Mouse (Mus musculus) B cell, adult 2 months (primary cell): ENCODE measurements around the gene Hs3st4.

ENCODE experiments used
- DNase-seq, 2 experiments: peaks; one replicate each; pipeline ENCODE4 v3.0.0; 2022

Gene Hs3st4

DNA sequence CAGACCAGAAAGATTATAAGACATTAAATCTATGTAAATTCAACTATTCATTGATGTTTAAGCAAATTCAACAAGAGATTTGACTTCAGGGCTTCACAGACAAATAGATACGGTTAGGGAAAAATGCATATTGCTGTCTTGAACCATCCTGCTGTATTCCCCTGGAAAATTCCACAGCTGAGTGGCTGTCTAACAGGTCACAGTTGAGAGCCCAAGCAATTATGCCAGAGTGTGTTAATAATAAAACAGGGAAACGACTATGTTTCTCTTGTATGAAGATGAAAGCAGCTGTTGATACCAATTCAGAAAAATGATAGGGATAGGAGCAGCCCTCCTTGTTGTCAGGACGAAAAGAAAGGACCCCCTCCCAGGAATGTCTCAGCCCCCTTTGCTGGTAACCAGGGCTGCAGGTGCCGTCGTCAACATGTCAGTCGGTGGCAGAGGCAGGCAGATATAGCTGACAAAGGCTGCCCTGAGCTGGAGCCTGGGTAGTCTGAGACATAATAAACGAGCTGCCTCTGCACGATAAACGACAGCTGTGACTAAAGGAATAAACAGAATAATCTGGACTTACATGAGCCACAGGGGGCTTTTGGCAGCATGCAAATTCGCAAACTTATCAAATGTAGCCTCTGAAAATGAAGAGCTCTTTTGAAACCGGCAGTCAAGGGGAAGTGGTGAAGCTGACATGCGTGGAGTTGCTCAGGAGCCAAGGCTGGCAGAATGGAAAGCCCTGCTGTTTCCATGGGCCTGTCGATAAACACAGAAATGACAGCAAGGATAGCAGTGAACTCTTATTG, 364.7 kb downstream of the Hs3st4 start:
- no peak for DNase-seq

GRCm38 (mm10) chr7:124354035-124354434, 371.4 kb downstream of the Hs3st4 start:
- no peak for DNase-seq

- DNase-seq = no peak
Measured at GRCm38 (mm10) chr7:124358068-124358467, 375.4 kb downstream of the Hs3st4 start.

GRCm38 (mm10) chr7:124359836-124360235, 377.2 kb downstream of the Hs3st4 start:
- no peak for DNase-seq

DNA sequence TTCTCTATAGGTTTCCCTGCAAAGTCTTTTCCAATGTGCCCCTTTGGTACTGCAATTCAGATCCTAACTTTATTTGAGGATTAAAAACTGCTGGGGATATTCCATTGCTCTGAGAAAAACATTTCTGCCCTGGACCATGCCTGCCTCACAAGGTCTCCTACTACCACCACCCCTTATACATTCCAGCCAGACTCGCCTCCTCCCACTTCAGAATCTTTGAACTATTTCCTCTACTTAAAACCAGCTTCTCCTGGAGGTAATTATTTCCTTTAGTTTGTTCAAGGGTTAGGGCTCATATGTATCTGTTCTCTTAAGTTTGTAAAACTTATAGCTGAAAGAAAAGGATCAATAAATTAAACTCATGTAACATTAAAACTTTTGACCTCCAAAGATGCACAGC, 389.6 kb downstream of the Hs3st4 start:
- DNase-seq = no peak

GRCm38 (mm10) chr7:124372697-124373096, 390.0 kb downstream of the Hs3st4 start:
- DNase-seq = no peak

DNA sequence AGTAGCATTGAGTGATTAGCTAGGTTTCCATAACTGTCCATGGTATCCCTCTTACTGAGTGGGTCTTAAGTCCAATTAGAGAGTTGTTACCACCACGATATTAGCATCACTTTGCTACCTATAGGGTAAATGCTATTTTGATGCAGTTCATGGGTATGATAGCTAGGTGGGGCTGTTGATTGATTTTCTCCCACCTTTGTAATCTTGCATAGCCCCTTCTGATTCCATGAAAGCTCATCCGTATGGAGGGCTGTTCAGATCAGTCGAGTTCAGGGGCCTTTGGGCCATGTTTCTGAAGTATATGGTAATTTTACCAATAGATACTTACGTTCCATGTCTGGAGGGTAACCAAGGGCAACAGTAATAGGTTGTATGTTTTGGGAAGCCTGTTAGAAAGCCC, 400.8 kb downstream of the Hs3st4 start:
- DNase-seq = no peak

GRCm38 (mm10) chr7:124399184-124399583, 416.5 kb downstream of the Hs3st4 start:
- no peak for DNase-seq

DNA sequence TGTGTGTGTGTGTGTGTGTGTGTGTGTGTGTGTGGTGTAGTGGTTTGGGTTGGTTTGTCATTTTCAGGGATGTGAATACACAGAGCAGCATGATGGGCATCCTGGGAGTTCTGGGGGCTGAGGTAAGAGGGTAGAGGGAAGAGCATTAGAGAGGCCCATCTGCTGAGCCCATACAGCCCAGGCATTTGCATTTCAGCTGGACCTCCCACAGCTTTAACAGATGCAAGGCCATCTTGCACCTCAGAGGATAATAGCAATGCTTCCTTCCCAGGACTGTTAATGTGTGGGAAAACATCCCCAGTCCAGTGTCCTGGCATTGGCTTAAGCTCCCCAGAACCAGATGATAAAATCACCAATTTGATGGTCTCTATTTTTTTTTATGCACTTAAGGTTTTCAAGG, 444.3 kb downstream of the Hs3st4 start:
- DNase-seq = no peak
